Mouse (Mus musculus): ENCODE results near the gene Tmem204. TPM values are rescaled to one million over a fixed set of nuclear protein-coding genes. Genes with fewer than 3 reads are reported as not detected.
A peak's percentile ranks its signal among the peaks of the same experiment; 100 is the strongest.

The Tmem204 gene
- polyA plus RNA-seq, 1 experiment from 2014 or later, result 10.9 TPM

DNA sequence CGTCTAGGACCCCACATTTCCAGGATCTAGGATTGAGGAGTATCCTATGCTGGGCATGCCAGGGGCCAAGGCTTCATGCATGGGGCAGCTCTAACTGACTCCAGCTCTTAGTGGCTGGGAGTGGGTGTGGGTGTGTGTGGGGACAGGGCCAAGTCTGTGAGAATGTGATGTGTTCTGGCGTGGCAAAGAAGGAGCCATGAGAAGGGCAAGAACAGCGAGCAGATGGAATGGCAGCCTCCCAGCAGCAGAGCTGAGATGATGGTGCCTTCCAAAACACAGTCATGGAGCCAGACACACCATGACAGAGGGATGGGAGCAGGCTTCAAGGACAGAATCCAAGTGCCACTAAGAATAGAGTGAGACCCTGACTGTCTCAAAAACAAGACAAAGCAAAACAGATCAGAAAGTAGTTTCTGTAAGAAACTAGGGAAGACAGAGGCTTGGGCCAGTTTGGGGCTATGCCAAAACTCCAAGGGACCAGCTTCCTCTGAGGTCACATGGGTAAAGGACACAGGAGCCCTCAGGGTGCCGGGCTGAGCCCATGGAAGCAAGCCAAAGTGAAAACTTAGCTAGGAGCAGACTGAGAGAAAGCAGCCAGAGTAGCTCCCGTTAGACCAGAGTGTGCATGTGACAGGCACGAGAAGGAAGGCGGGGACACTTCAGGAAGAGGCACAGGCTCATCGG is 28.5 kb upstream of the Tmem204 start:
- 78% methylated on average over 8 of the region's 8 CpGs for WGBS
- H3K9me3 ChIP-seq, result no peaks in the 10 kb centered on the region
- peak overlapping the region; percentile 23; the same call in 1 of the 2 replicates for H3K27ac ChIP-seq (replicated peaks)
- H3K4me3 ChIP-seq, result no peak overlapping the region
- no peak for ATAC-seq (ENCODE audit: low FRiP score, low read depth)
- H3K9ac ChIP-seq, result no peak overlapping the region
- no peak overlapping the region for H3K4me2 ChIP-seq
- peaks cover 27% of the 10 kb centered on the region for H3K4me1 ChIP-seq (replicated peaks)
- H3K27me3 ChIP-seq, result no peaks in the 10 kb centered on the region
- H3K36me3 ChIP-seq, result peaks cover 17% of the 10 kb centered on the region

- Histone ChIP-seq H3K4me1 (replicated peaks) (peaks cover 26% of the 10 kb centered on the region), H3K4me3 (no peak overlapping the region), H3K27ac (replicated peaks) (no peak overlapping the region), H3K9me3 (no peaks in the 10 kb centered on the region), H3K4me2 (no peak overlapping the region), H3K36me3 (peaks cover 23% of the 10 kb centered on the region), H3K9ac (no peak overlapping the region), H3K27me3 (no peaks in the 10 kb centered on the region)
- ATAC-seq (ENCODE audit: low FRiP score, low read depth), result no peak
- WGBS, result 95% methylated on average over 5 of the region's 5 CpGs
Measured at GRCm38 (mm10) chr17:25111220-25111619, 27.8 kb upstream of the Tmem204 start.

- H3K4me3 ChIP-seq, result no peak overlapping the region
- H3K4me2 ChIP-seq, result no peak overlapping the region
- peaks cover 23% of the 10 kb centered on the region for H3K4me1 ChIP-seq (replicated peaks)
- 95% methylated on average over 6 of the region's 6 CpGs for WGBS
- ATAC-seq (ENCODE audit: low FRiP score, low read depth), result no peak
- H3K9ac ChIP-seq, result no peak overlapping the region
- peaks cover 29% of the 10 kb centered on the region for H3K36me3 ChIP-seq
- H3K9me3 ChIP-seq, result no peaks in the 10 kb centered on the region
- H3K27me3 ChIP-seq, result no peaks in the 10 kb centered on the region
- H3K27ac ChIP-seq (replicated peaks), result no peak overlapping the region
Measured at GRCm38 (mm10) chr17:25110590-25110989, 27.2 kb upstream of the Tmem204 start.

GRCm38 (mm10) chr17:25109578-25109977 is 26.2 kb upstream of the Tmem204 start:
- Histone ChIP-seq H3K4me3 (no peak overlapping the region), H3K4me2 (no peak overlapping the region), H3K27me3 (no peaks in the 10 kb centered on the region), H3K36me3 (peaks cover 39% of the 10 kb centered on the region), H3K9ac (no peak overlapping the region), H3K9me3 (no peaks in the 10 kb centered on the region), H3K4me1 (replicated peaks) (peaks cover 15% of the 10 kb centered on the region), H3K27ac (replicated peaks) (no peak overlapping the region)
- 87% methylated on average over 2 of the region's 2 CpGs for WGBS
- ATAC-seq (ENCODE audit: low FRiP score, low read depth), result no peak

DNA sequence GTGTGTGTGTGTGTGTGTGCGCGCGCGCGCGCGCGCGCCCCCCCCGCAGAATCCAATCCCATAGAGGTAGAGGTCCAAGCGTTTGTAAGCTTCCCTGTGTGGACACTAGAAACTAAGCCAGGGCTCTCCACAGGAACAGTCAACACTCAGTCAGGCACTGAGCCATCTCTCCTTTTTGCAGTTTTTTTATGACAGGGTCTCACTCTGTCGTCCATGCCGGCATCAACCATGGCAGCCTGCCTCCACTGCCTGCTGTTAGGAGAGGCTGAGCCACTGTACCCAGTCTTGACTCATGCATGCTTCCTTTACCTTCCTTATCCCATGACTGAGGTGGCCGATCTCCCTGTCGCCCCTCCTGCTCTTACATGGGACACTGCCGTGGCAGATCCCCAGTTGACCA is 24.4 kb upstream of the Tmem204 start:
- Histone ChIP-seq H3K36me3 (peaks cover 54% of the 10 kb centered on the region), H3K27me3 (no peaks in the 10 kb centered on the region), H3K9ac (no peak overlapping the region), H3K4me2 (no peak overlapping the region), H3K9me3 (no peaks in the 10 kb centered on the region), H3K4me3 (no peak overlapping the region), H3K4me1 (replicated peaks) (peaks cover 9% of the 10 kb centered on the region; the same call in 1 of the 2 replicates), H3K27ac (replicated peaks) (no peak overlapping the region)
- 94% methylated on average over 6 of the region's 16 CpGs for WGBS
- no peak for ATAC-seq (ENCODE audit: low FRiP score, low read depth)

GRCm38 (mm10) chr17:25101338-25101737 is 17.9 kb upstream of the Tmem204 start:
- no peak overlapping the region for H3K4me3 ChIP-seq
- no peak for ATAC-seq (ENCODE audit: low FRiP score, low read depth)
- H3K4me1 ChIP-seq (replicated peaks), result no peaks in the 10 kb centered on the region
- H3K27ac ChIP-seq (replicated peaks), result no peak overlapping the region
- peaks cover 74% of the 10 kb centered on the region for H3K36me3 ChIP-seq
- H3K4me2 ChIP-seq, result no peak overlapping the region
- H3K9me3 ChIP-seq, result no peaks in the 10 kb centered on the region
- WGBS, result 96% methylated on average over 11 of the region's 11 CpGs
- H3K9ac ChIP-seq, result no peak overlapping the region
- no peaks in the 10 kb centered on the region for H3K27me3 ChIP-seq

GRCm38 (mm10) chr17:25100052-25100451 is 16.7 kb upstream of the Tmem204 start:
- ATAC-seq (ENCODE audit: low FRiP score, low read depth), result no peak
- 92% methylated on average over 6 of the region's 6 CpGs for WGBS
- no peak overlapping the region for H3K27ac ChIP-seq (replicated peaks)
- H3K4me2 ChIP-seq, result no peak overlapping the region
- H3K4me3 ChIP-seq, result no peak overlapping the region
- no peaks in the 10 kb centered on the region for H3K9me3 ChIP-seq
- no peak overlapping the region for H3K9ac ChIP-seq
- H3K4me1 ChIP-seq (replicated peaks), result no peaks in the 10 kb centered on the region
- H3K27me3 ChIP-seq, result no peaks in the 10 kb centered on the region
- peaks cover 63% of the 10 kb centered on the region for H3K36me3 ChIP-seq

- no peaks in the 10 kb centered on the region for H3K4me1 ChIP-seq (replicated peaks)
- H3K27ac ChIP-seq (replicated peaks), result no peak overlapping the region
- H3K27me3 ChIP-seq, result no peaks in the 10 kb centered on the region
- no peak overlapping the region for H3K4me2 ChIP-seq
- no peak for ATAC-seq (ENCODE audit: low FRiP score, low read depth)
- H3K4me3 ChIP-seq, result no peak overlapping the region
- WGBS, result 92% methylated on average over 2 of the region's 2 CpGs
- no peak overlapping the region for H3K9ac ChIP-seq
- H3K9me3 ChIP-seq, result no peaks in the 10 kb centered on the region
- H3K36me3 ChIP-seq, result peaks cover 38% of the 10 kb centered on the region
Measured at GRCm38 (mm10) chr17:25096221-25096620, 12.8 kb upstream of the Tmem204 start.

GRCm38 (mm10) chr17:25090450-25090849 is 7.1 kb upstream of the Tmem204 start:
- WGBS, result 95% methylated on average over 10 of the region's 10 CpGs
- H3K4me1 ChIP-seq (replicated peaks), result no peaks in the 10 kb centered on the region
- H3K4me2 ChIP-seq, result no peak overlapping the region
- H3K36me3 ChIP-seq, result peaks cover 24% of the 10 kb centered on the region
- H3K9me3 ChIP-seq, result no peaks in the 10 kb centered on the region
- no peak overlapping the region for H3K9ac ChIP-seq
- no peak overlapping the region for H3K27ac ChIP-seq (replicated peaks)
- H3K27me3 ChIP-seq, result no peaks in the 10 kb centered on the region
- no peak overlapping the region for H3K4me3 ChIP-seq
- no peak for ATAC-seq (ENCODE audit: low FRiP score, low read depth)

GRCm38 (mm10) chr17:25089158-25089557 is 5.8 kb upstream of the Tmem204 start:
- 97% methylated on average over 10 of the region's 10 CpGs for WGBS
- no peak for ATAC-seq (ENCODE audit: low FRiP score, low read depth)

DNA sequence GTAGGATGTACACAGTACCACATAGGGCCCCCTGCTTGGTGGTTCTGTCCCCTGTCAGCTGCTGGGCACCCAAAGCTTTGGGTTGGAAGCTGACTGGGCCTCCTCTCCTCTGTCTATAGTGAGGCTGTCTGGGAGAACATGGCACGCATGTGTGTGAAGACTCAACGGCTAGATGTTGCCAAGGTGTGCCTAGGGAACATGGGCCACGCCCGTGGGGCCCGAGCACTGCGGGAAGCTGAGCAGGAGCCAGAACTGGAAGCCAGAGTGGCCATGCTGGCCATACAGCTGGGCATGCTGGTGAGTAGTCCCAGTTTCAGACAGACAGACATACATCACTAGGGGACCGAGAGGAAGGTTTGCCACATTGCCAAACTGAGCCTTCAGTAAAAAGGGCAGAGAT is 3.3 kb upstream of the Tmem204 start:
- H3K4me3 ChIP-seq, result no peak overlapping the region
- no peaks in the 10 kb centered on the region for H3K9me3 ChIP-seq
- WGBS, result 92% methylated on average over 7 of the region's 7 CpGs
- no peak overlapping the region for H3K4me2 ChIP-seq
- peaks cover 10% of the 10 kb centered on the region for H3K36me3 ChIP-seq
- no peak overlapping the region for H3K9ac ChIP-seq
- no peaks in the 10 kb centered on the region for H3K4me1 ChIP-seq (replicated peaks)
- no peaks in the 10 kb centered on the region for H3K27me3 ChIP-seq
- no peak overlapping the region for H3K27ac ChIP-seq (replicated peaks)
- ATAC-seq (ENCODE audit: low FRiP score, low read depth), result no peak

More at GRCm38 (mm10) chr17:25089158-25089557, 5.8 kb upstream of the Tmem204 start:
- Histone ChIP-seq H3K36me3 (peaks cover 17% of the 10 kb centered on the region), H3K9me3 (no peaks in the 10 kb centered on the region), H3K4me2 (no peak overlapping the region), H3K4me3 (no peak overlapping the region), H3K9ac (no peak overlapping the region), H3K27me3 (no peaks in the 10 kb centered on the region), H3K4me1 (replicated peaks) (no peaks in the 10 kb centered on the region), H3K27ac (replicated peaks) (no peak overlapping the region)

GRCm38 (mm10) chr17:25084835-25085385 is 1.5 kb upstream of the Tmem204 start:
- WGBS, result 85% methylated on average over 13 of the region's 13 CpGs
- H3K27me3 ChIP-seq, result no peaks in the 10 kb centered on the region
- H3K4me2 ChIP-seq, result no peak overlapping the region
- peaks cover 8% of the 10 kb centered on the region for H3K36me3 ChIP-seq
- no peak overlapping the region for H3K9ac ChIP-seq
- no peaks in the 10 kb centered on the region for H3K9me3 ChIP-seq
- no peak for ATAC-seq (ENCODE audit: low FRiP score, low read depth)
- H3K4me1 ChIP-seq (replicated peaks), result no peaks in the 10 kb centered on the region
- no peak overlapping the region for H3K4me3 ChIP-seq
- no peak overlapping the region for H3K27ac ChIP-seq (replicated peaks)

Measured in hindbrain, embryonic 15.5 days (tissue).